Mouse (Mus musculus) cerebellum, adult 9-10 months (tissue): ENCODE results near the gene Slc28a3.

ENCODE experiments used
- DNase-seq: peaks from one replicate; pipeline ENCODE4 v3.0.0; 2022

Gene Slc28a3

GRCm38 (mm10) chr13:58520580-58521330 is 89.9 kb downstream of the Slc28a3 start:
- DNase-seq, result no peak

- no peak for DNase-seq
Observed at GRCm38 (mm10) chr13:58520028-58520427, 90.6 kb downstream of the Slc28a3 start.

- no peak for DNase-seq
Observed at GRCm38 (mm10) chr13:58516277-58516676, 94.4 kb downstream of the Slc28a3 start.

- no peak for DNase-seq
Observed at GRCm38 (mm10) chr13:58515635-58516034, 95.0 kb downstream of the Slc28a3 start.

GRCm38 (mm10) chr13:58514147-58514727 is 96.4 kb downstream of the Slc28a3 start:
- DNase-seq, result no peak

- no peak for DNase-seq
Observed at GRCm38 (mm10) chr13:58511926-58512325, 98.8 kb downstream of the Slc28a3 start.

GRCm38 (mm10) chr13:58511248-58511647 is 99.4 kb downstream of the Slc28a3 start:
- no peak for DNase-seq

GRCm38 (mm10) chr13:58509241-58509640 is 101.4 kb downstream of the Slc28a3 start:
- no peak for DNase-seq

GRCm38 (mm10) chr13:58503610-58504009 is 107.1 kb downstream of the Slc28a3 start:
- DNase-seq, result no peak

- no peak for DNase-seq
Observed at GRCm38 (mm10) chr13:58497809-58498208, 112.9 kb downstream of the Slc28a3 start.
